Mouse (Mus musculus): Measurements from ENCODE around the gene Usp2.
"Not testable (repeated sequence)": the region's sequence is repeated elsewhere in the genome, so short reads cannot be mapped to it uniquely, and the experiment has no call there.

The Usp2 gene

GRCm38 (mm10) chr9:44093612-44094503 lies 27.0 kb downstream of the Usp2 start:
- peak; percentile 48 for DNase-seq (ENCODE audit: low spot score)

GRCm38 (mm10) chr9:44094737-44095136 lies 27.9 kb downstream of the Usp2 start:
- DNase-seq (ENCODE audit: low spot score), result no peak

GRCm38 (mm10) chr9:44095781-44096180 lies 29.0 kb downstream of the Usp2 start:
- no peak for DNase-seq (ENCODE audit: low spot score)

GRCm38 (mm10) chr9:44096536-44096935 lies 29.7 kb downstream of the Usp2 start:
- DNase-seq (ENCODE audit: low spot score), result peak; percentile 30

- DNase-seq (ENCODE audit: low spot score), result no peak
These were observed 34.7 kb downstream of the Usp2 start, which contains the start of gene Mfrp for GRCm38 (mm10) chr9:44101490-44101889. Gene Mfrp (plus strand): TSS chr9:44101729.

- no peak for DNase-seq (ENCODE audit: low spot score)
These were observed 38.1 kb downstream of the Usp2 start for GRCm38 (mm10) chr9:44104881-44105280.

- no peak for DNase-seq (ENCODE audit: low spot score)
These were observed 39.0 kb downstream of the Usp2 start for GRCm38 (mm10) chr9:44105781-44106180.

- DNase-seq (ENCODE audit: low spot score), result no peak
These were observed 39.4 kb downstream of the Usp2 start for GRCm38 (mm10) chr9:44106182-44106581.

- DNase-seq (ENCODE audit: low spot score), result no peak
These were observed 39.8 kb downstream of the Usp2 start for GRCm38 (mm10) chr9:44106596-44106995.

- no peak for DNase-seq (ENCODE audit: low spot score)
These were observed 40.3 kb downstream of the Usp2 start, which contains the start of gene C1qtnf5 for GRCm38 (mm10) chr9:44107110-44107509. Gene C1qtnf5 (plus strand): TSS chr9:44107245.

GRCm38 (mm10) chr9:44107557-44108179 lies 40.8 kb downstream of the Usp2 start:
- no peak for DNase-seq (ENCODE audit: low spot score)

- DNase-seq (ENCODE audit: low spot score), result no peak
These were observed 41.6 kb downstream of the Usp2 start for GRCm38 (mm10) chr9:44108269-44109055.

GRCm38 (mm10) chr9:44109360-44110095 lies 42.7 kb downstream of the Usp2 start:
- DNase-seq (ENCODE audit: low spot score), result peak; percentile 73

GRCm38 (mm10) chr9:44111909-44112308 lies 45.1 kb downstream of the Usp2 start:
- DNase-seq (ENCODE audit: low spot score), result not testable (repeated sequence)

GRCm38 (mm10) chr9:44113105-44113789 lies 46.4 kb downstream of the Usp2 start, which contains the start of the genes Gm49380 and Rnf26:
Gene Gm49380 (minus strand): TSS chr9:44113500.
Gene Rnf26 (minus strand): TSS chr9:44113517.
- DNase-seq (ENCODE audit: low spot score), result peak; percentile 96

- DNase-seq (ENCODE audit: low spot score), result no peak
These were observed 47.6 kb downstream of the Usp2 start for GRCm38 (mm10) chr9:44114453-44114852.

- DNase-seq (ENCODE audit: low spot score), result no peak
These were observed 48.8 kb downstream of the Usp2 start for GRCm38 (mm10) chr9:44115599-44115998.

- no peak for DNase-seq (ENCODE audit: low spot score)
These were observed 49.4 kb downstream of the Usp2 start for GRCm38 (mm10) chr9:44116182-44116581.

- DNase-seq (ENCODE audit: low spot score), result no peak
These were observed 52.2 kb downstream of the Usp2 start for GRCm38 (mm10) chr9:44119011-44119410.

- no peak for DNase-seq (ENCODE audit: low spot score)
These were observed 53.2 kb downstream of the Usp2 start for GRCm38 (mm10) chr9:44119948-44120465.

GRCm38 (mm10) chr9:44124317-44124716 lies 57.5 kb downstream of the Usp2 start:
- DNase-seq (ENCODE audit: low spot score), result peak; percentile 24

Data from MN1 (cell line).